Mouse (Mus musculus): Measurements from ENCODE around the gene Cobll1.

DNA sequence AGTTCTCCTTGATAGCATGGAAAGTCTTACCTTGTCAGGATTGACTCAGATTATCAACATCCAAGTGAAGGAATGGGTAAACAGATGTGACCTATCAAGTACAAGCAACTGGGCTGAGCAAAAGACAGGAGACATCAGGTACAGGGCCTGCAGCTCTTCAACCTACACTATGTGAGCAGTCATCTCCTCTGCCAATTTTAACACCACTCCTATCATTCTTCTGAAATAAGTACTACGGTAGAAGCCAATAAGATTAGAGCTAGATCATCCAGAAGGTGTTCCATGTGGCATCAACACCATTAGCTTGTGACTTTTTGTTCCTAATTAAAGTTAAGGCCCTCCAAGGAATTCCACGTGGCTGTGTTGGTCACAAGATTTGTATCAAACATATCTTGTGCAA is 121.3 kb downstream of the Cobll1 start:
- no peak for TF ChIP-seq HCFC1 (IDR thresholded peaks at IDR 0.05; ENCODE audit: borderline replicate concordance, insufficient read depth, low read length)
- TF ChIP-seq ZNF384 (IDR thresholded peaks at IDR 0.05; ENCODE audit: low read depth, low read length) = no peak
- no peak for TF ChIP-seq MAFK (IDR thresholded peaks at IDR 0.05; ENCODE audit: insufficient read depth, low read depth, low read length)
- TF ChIP-seq CHD2 (IDR thresholded peaks at IDR 0.05; ENCODE audit: low read depth, low read length) = no peak
- TF ChIP-seq ZC3H11A (IDR thresholded peaks at IDR 0.05; ENCODE audit: borderline replicate concordance, low read depth, low read length) = no peak

Data from ES-E14 (cell line).